Mouse (Mus musculus): ENCODE measurements around the gene Ctdnep1.

- no peak for TF ChIP-seq POLR2A (IDR thresholded peaks at IDR 0.05; ENCODE audit: control insufficient read depth, extremely low read depth, insufficient read depth, low read length, poor library complexity)
- no peak for TF ChIP-seq CTCF (IDR thresholded peaks at IDR 0.05; ENCODE audit: borderline replicate concordance, control insufficient read depth, extremely low read depth, insufficient read depth, low read length, poor library complexity)
Measured at GRCm38 (mm10) chr11:69938401-69938979, 42.5 kb upstream of the Ctdnep1 start.
